Mouse (Mus musculus) heart, postnatal 10 days (tissue): Measurements from ENCODE around the gene Rfc2. TPM values are rescaled to one million over a fixed set of nuclear protein-coding genes. Genes with fewer than 3 reads are reported as not detected.

Experiments used
- DNase-seq, 2 experiments: peaks; one replicate each; pipeline ENCODE4 v3.0.0; 2021
- intact Hi-C: fragments of 180-260 bp; cut with DNase I; formaldehyde crosslinking; loops from one replicate; pipeline ENCODE4 v1.15.1; 2025
- total RNA-seq, 2 experiments: library from RNA; stranded (reverse); gene quantifications; 2 replicates each; pipeline ENCODE4 v1.2.3; 2021

Gene Rfc2
- total RNA-seq, 2 experiments from 2014 or later = 37.6 to 39.8 TPM

DNA sequence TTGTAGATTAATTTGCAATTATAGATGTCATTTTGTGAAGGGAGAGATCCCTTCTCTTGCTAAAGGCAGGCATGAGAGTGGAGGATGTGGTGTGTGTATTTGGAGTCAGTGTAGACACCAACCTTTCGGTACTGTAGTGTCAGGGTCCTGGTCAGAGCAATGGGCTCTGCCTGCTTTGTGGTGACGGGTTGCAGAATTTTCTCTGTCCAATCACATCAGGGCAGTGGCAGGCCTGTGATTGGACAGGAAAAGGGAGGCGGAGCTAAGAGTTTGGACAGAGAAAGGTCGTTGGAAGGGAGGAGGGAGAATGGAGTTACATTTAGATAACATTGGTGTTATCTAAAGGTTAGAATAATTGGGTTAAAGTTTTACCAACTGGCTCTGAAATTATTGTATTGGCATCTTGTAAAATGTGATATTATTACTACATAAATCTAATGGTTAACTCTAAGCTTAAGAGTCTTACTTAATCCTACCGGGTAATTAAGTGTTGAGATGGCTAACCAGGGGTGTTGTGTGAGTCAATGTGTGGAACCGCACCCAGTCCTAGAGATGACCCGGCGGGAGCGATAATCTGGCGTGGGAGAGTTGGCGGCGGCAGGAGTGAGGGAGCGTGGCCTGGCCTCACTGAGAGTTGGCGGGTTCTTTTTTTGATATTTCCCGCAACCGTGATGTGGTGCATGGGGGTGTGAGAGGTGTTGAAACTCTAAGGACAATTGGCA lies 20.6 kb upstream of the Rfc2 start:
- intact Hi-C loops = no loop called here
- no peak for DNase-seq

DNA sequence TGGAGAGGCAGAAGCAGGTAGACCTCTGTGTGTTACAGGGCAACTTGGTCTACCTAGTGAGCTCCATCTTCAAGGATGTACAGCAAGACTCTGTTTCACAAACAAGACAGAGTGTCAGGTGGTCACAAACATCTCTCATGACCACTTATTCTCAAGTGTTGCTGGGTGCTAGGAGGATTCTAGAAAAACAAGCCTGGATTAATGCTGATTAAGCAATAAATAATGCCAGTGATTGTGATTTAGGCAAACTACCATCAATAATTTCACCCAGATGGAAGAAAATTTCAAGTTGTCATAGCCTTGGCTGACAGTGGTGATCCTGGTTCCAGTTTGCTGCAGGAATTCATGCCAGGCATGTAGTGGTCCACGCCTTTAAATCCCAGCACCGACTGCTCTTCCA lies 16.9 kb upstream of the Rfc2 start:
- no peak for DNase-seq
- intact Hi-C loops = no loop called here

DNA sequence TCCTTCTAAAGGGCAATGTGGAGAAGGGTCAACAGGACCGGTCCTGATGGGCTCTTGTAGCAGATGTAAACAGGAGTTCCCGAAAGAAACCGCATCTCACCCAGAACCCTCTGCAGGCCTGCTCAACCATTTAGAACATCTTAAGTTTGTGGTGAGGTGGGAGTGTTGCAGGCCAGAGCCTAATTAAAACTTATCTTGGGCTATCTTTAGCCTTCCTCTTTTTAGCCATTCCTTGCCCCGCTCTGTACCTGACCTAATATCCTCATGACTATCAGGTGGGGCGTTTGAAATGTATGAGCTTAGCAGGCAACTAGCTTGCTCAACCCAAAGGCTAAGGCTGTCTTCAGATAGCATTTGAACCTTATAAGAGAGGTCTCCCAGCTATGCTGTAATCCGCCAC lies 15.5 kb upstream of the Rfc2 start:
- intact Hi-C loops = no loop called here
- DNase-seq = no peak

DNA sequence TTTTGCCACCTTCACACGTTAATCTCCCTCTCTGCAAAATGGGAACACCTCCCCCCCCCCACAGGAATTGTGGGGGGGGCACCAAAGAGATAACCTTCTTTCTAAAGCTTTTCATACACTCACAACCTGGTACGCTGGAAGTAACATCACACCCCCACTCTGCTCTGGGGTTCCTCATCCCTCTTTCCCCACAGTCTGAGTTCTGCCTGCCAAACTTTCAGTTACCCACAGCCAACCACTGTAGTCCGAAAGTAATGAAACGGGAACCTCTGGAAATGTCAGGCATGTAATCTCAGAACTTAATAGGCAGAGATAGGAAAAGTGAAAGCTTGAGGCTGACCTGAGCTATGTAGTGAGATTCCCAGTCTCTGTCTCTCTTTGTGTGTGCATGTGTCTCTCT lies 13.7 kb upstream of the Rfc2 start:
- no peak for DNase-seq

DNA sequence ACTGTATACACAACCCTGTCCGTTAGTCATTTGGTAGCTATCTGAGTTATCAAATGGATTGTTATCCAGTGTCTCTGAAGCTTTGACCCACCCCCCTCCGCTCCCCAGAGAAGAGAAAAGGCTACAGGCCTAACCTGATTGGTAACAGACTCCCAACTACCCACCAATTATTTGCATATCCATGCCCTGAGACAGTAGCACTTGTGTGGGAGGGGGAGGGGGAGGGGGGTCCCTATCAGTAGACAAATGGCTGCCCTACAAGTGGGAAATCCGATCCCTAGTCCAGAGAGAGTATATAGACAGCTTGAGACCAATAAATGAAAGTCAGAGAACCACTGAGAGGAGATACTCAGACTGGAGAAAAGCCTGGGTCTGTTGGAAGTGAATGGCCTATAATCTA lies 13.1 kb upstream of the Rfc2 start:
- DNase-seq = no peak

More for the DNA sequence above, 13.7 kb upstream of the Rfc2 start:
- intact Hi-C loops = no loop called here

DNA sequence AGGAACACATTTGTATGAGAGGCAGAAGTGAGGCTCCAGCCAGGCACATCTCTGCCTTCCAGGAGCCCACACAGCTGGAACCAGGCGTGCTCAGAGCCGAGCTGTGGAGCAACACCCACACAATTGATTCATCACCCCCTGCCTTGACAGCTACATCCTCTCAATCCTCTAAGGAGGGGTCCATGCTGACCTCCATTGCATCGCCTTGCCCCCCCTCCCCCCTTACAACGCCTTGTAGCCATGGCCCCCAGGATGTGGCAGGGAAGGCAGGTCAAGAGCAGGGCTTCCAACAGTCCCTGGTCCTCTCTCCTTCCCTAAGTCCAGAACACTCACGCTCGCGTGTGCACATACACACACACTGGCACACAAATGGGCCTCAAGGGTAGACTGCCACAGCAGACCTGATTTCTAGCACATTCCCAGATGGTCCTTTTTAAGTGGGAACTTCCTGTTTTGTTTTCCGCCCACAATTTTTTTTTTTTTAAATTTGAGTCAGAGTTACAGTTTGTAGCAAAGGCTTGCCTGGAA lies 12.1 kb upstream of the Rfc2 start:
- peak; percentile 41 to 52 for DNase-seq
- intact Hi-C loops = loop anchor here (1.0 kb wide), 1 partner anchor 14 kb away; no protein-coding TSS in a partner anchor

More for the DNA sequence above, 13.1 kb upstream of the Rfc2 start:
- intact Hi-C loops = no loop called here

DNA sequence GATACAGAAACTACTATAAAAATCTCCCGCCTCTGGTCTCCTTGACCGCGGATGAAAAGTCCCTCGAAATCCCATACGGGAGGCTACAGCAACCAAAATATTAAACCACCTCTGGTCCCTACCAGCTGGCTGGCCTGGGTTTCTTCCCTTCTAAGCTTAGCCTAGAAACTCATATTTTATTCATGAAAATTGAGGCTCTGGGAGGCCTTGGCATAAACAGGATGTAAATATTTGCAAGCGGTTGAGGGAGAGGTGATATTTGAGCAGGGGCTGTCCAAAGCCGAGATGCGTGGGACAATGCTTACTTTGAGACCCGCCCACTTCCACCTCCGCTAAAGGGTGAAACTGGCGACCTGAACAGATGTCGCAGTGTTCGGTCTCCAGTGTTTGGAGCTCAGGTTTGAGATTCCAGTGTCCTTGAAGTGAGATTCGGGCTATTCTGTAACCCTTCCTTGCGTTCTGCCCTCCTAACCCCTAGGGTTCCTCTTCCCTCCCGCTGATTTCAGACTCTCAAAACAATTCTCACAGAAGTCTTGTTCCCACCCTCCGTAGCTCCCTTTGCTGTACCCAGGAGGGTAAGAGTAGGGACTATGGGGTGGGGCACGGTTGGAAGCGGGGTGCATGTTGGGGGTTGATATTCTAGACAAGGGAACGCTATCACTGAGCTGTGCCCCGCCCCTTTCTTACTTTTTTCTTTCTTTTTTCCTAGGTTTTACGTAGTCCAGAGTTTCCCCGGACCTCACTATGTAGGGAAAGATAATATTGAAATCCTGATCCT lies 9.2 kb upstream of the Rfc2 start:
- intact Hi-C loops = no loop called here
- DNase-seq = peak; percentile 73 to 81

DNA sequence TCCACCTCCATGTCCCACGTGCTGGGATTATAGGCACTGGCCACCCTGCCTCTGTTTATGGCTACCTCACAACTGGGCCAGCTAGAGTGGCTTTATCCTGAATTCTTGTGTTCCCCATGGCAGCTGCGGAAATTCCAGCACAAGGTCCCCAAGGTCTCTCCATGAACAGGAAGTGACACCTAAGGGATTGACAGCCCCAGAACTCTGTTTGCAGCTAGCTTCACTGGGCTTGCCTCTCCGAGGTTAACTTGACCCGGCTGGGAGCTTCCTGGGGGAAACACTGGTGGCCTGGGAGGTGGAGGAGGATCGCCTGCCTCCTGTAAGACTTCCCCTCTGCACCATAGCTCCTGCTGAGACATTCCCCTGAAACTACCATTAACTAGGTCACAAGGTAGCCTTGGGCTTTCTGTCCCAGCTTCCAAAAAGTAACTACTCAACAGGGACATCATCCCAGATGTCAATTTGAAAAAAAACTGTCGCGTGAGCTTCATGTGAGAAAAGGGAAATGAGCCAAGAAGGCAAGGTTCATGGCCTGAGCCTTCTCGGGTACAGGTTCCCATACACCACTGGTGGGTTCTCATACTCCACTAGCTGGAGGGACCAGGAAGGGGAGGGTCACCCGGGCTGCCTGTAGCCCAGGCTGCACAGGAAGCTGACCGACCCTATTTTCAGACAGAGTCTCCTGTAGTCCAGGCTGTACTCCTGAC lies 8.5 kb upstream of the Rfc2 start:
- intact Hi-C loops = no loop called here
- DNase-seq = peak; percentile 39 to 56

DNA sequence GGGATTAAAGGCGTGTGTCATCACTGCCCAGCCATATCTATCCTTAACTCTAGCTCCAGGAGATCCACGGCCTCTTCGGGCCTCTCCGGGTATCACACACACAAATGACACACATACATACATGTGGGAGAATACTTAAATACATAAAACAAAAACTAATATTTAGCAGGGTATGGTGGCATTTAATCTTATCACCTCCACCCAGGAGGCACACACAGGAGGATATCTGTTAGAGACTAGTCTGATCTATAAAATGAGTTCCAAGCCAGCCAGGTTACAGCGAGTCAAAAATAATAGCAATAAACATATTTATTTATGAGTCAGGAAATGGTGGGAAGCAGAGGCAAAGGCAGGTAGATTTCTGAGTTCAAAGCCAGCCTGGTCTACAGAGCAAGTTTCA lies 5.3 kb upstream of the Rfc2 start:
- no peak for DNase-seq
- intact Hi-C loops = no loop called here

DNA sequence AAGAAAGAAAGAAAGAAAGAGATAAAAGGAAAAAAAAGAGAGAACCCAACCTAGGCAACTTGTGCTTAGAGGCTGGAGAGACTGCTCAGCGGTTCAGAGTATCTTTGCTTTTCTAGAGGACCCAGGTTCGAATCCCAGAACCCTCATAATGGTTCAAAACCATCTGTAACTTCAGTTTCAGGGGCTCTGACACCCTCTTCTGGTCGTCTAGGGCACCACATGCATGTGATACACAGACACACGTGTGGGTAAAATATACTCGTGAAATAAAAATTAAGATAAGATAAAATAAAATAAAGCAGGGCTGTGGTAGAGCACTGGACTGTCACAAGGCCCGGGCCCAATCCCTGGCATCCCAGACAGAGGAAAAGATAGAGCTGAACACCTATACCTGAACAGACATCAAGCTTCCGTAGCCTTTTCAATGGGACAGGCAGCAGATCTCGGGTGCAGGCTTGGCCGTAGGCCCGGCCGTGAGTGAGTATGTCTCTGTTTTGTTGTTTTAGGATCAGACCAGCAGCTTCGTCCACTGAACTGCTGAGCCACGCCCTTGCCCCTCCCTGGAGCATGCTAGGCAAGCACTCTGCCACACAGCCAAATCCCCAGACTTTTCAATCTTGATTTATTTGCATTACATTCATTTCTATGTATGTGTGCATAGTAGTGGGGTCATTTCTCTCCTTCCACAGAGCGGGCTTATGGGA lies 4.5 kb upstream of the Rfc2 start:
- no peak for DNase-seq
- intact Hi-C loops = no loop called here

DNA sequence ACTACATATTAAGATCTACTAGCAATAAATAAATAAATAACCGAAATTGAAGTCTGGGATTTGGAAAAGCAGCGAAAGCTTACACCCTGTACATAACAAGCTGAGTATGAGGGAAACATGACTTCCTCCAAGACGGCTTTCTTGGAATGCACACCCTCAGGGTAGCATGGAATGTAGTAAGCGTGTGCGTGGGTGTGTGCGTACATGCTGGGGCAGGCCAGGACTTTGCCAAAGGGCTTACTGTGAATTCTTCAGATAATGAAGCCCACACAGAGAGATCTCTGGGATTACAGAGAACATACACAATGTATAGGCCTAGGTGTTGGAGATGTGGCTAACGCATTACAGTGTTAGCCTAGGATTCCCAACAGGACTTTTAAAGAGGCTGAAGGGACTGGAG lies 3.6 kb upstream of the Rfc2 start:
- DNase-seq = no peak
- intact Hi-C loops = no loop called here

DNA sequence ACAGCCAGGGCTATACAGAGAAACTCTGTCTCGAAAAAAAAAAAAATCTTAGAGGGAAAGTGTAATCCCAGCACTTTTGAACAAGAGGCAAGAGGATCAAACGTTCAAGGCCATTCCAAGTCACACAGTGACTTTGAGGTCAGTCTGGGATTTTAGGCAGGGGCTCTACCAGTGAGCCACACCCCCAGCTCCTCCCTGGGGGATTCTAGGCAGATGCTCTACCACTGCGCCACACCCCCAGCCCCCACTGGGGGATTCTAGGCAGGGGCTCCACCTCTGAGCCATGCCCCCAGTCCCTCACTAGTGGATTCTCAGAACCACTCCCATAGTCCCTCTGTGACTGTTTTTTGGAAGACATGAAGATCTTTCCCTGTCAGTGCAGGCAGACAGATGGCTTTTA lies 2.0 kb upstream of the Rfc2 start:
- no peak for DNase-seq
- intact Hi-C loops = no loop called here

DNA sequence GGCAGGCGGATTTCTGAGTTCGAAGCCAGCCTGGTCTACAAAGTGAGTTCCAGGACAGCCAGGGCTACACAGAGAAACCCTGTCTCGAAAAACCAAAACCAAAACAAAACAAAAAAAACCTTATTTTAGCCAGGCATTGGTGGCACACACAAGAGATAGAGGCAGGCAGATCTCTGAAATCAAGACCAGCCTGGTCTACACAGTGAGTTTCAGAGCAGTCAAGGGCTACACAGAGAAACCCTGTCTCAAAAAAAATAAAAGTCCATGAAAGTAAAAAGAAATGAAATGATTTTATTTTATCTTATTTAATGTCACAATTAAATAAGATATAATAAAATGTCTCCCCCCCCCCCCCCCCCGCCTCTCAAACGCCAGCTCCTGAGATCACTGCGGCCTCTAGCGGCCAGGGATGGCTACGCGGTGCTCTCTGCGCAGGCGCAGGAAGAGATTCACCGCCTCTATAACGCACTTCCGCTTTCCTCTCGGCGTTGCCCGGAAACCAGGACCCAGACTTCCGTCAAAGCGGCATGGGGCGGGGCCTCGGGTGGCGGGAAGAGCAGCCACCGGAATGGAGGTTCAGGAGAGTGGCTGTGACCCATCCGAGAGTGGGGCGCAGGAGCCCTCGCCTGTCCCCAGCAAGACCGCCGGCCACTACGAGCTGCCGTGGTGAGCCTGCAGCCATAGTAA lies 1.2 kb downstream of the Rfc2 start:
- DNase-seq = peak; percentile 98
- intact Hi-C loops = loop anchor here (1.0 to 5.0 kb wide), 2 partner anchors 40 to 82 kb away; no protein-coding TSS in a partner anchor

DNA sequence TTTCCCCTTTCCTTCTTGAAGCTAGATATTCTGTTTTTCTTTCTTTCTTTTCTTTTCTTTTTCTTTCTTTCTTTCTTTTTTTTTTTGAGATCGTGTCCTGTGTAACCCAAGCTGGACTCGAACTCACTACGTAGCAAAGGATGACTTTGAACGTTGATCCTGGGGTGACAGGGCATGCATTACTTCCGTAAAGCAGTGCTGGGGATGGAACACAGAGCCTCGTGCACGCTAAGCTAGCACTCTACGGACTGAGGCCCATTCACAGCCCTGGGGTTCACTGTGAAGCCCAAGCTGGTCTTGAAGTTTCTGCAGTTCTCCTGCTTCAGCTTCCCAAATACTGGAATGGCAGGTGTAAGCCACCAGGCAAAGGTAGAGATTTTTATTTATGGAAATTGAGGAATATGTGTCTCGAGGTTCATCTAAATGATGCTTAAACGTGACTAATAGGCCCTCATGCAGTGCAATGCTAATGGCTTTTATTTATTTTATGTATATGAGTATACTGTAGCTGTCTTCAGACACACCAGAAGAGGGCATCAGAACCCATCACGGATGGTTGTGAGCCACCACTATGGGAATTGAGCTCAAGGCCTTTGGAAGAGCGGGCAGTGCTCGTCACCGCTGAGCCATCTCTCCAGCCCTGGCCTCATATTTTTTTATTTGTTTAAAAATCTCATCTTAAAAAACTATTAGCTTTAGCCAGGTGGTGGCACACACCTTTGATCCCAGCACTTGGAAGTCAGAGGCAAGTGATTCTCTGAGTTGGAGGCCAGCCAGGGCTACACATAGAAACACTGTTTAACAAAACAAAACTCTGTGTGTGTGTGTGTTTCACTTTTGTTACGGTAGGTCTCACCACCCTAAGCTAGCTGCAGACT lies 2.1 kb downstream of the Rfc2 start:
- intact Hi-C loops = loop anchor here (5.0 kb wide), 1 partner anchor 41 kb away; no protein-coding TSS in a partner anchor
- no peak for DNase-seq

DNA sequence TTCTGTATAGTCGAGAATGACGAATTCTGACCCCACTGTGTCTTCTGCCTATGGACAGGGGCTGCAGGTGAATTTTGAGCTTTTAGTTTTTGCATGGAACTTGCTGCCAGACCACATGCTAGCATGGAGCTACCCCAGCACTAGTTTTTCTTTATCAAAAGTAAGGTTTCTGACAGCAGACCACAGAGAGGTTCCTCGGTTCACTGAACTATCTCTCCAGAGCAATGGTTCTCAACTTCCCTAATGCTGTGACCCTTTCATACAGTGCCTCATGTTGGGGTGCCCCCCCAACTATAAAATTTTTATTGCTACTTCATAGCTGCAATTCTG lies 2.7 kb downstream of the Rfc2 start:
- no peak for DNase-seq
- intact Hi-C loops = loop anchor here (5.0 kb wide), 1 partner anchor 42 kb away; no protein-coding TSS in a partner anchor

DNA sequence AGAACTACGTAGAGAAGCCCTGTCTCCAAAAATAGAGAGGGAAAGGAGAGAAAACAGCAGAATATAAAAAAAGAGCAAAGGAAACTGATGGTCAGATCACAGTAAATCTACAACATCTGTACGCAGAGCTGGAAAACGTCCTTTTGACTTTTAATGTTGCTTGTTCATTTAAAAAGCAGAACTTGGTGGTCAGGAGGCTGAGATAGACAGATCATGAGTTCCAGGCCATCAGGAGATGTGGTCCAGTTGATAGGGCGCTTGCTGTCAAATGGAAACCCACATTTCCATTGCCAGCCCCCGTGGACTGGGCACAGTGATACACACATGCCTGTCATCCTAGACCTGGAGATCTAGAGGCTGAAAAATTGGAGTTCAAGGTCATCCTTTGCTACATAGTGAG lies 3.6 kb downstream of the Rfc2 start:
- intact Hi-C loops = loop anchor here (5.0 kb wide), 1 partner anchor 42 kb away; no protein-coding TSS in a partner anchor
- DNase-seq = no peak

DNA sequence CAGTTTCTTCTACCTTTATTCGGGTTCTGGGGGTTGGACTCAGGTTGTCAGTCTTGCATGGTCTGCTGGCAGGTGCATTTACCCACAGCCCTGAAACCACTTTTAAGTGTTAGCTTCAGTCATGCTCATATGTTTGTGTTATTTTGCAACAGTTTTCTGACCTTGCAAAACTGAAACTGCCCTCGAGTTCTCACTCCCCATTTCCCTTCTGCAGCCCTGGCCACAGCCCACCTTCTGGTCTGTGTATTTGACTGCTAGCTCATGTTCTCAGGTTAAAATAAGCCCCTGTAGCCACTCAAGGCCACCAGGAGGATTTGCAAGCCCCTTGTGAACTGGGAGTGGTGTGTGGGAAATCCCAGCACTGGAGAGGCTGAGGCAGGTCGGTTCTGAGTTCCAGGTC lies 8.7 kb downstream of the Rfc2 start:
- no peak for DNase-seq
- intact Hi-C loops = loop anchor here (5.0 kb wide), 1 partner anchor 117 kb away; no protein-coding TSS in a partner anchor

DNA sequence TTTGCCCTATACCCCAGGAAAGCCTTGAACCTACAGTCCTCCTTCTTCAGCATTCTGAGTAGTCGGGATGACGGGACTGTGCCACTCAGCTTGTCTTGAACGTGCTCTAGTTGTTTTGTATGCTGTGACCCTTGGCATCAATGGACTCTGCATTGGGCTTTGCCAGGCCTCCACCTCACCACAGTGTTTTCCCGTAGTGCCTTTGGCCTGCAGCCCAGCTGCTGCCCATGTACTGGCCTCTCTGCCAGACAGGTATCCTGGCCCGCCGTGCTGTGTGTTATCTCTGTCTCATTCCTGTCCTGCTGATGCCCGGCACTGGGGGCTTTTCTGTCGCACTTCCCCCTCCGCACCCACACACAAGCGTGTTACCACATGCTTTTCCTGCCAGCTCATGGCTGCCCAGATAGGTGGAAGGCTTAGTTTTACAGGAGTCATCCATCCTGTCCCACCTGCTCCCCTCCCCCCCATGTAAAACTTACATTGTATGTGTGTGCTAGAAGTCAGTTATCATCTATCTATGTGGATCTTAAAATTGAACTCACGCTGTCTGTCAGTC lies 10.9 kb downstream of the Rfc2 start:
- intact Hi-C loops = loop anchor here (5.0 kb wide), 1 partner anchor 115 kb away; no protein-coding TSS in a partner anchor
- peak; percentile 66 to 78 for DNase-seq
